Mouse (Mus musculus) heart, postnatal 0 days (tissue): Measurements from ENCODE around the gene Dram1. TPM values are rescaled to one million over a fixed set of nuclear protein-coding genes. Genes with fewer than 3 reads are reported as not detected.
A peak's percentile ranks its signal among the peaks of the same experiment; 100 is the strongest.

ENCODE experiments used
- ATAC-seq: fragments of 200-750 bp; cut with Nextera tagmentation; 2 replicates; pipeline ENCODE4 v1.8.0; 2017; ENCODE audit warnings: low read depth, moderate number of reproducible peaks, moderate library complexity; ENCODE audit not compliant: insufficient read depth
- DNase-seq: peaks from one replicate; pipeline ENCODE4 v3.0.0-alpha.2; 2016; ENCODE audit warnings: low spot score
- H3K27ac ChIP-seq: fragments of 300-500 bp; sonication (generic); 2 replicates; pipeline ENCODE4 v1.5.1; 2014; ENCODE audit warnings: low read depth, mild to moderate bottlenecking
- H3K27me3 ChIP-seq: fragments of 300-500 bp; sonication (generic); 2 replicates; pipeline ENCODE4 v1.6.1; 2014; ENCODE audit warnings: low read length, mixed read lengths; ENCODE audit not compliant: control insufficient read depth, insufficient read depth
- H3K36me3 ChIP-seq: fragments of 300-500 bp; sonication (generic); replicated peaks from 2 replicates; pipeline ENCODE4 v1.6.1; 2014; ENCODE audit warnings: low read length, mixed read lengths; ENCODE audit not compliant: control insufficient read depth, insufficient read depth
- H3K4me1 ChIP-seq: fragments of 300-500 bp; sonication (generic); 2 replicates; pipeline ENCODE4 v1.6.1; 2014; ENCODE audit warnings: antibody characterized with exemption; ENCODE audit not compliant: control insufficient read depth, insufficient read depth
- H3K4me2 ChIP-seq: fragments of 300-500 bp; sonication (generic); 2 replicates; pipeline ENCODE4 v1.6.1; 2014; ENCODE audit warnings: low read depth, mild to moderate bottlenecking, low read length, moderate library complexity
- H3K4me3 ChIP-seq: fragments of 300-500 bp; sonication (generic); 2 replicates; pipeline ENCODE4 v1.5.1; 2014; ENCODE audit warnings: low read depth, low read length
- H3K9ac ChIP-seq: fragments of 300-500 bp; sonication (generic); replicated peaks from 2 replicates; pipeline ENCODE4 v1.6.1; 2014; ENCODE audit warnings: low read depth, low read length, mixed read lengths
- H3K9me3 ChIP-seq: fragments of 300-500 bp; sonication (generic); replicated peaks from 2 replicates; pipeline ENCODE4 v1.6.1; 2016; ENCODE audit warnings: low read length; ENCODE audit not compliant: control insufficient read depth
- CTCF ChIP-seq: IDR thresholded peaks from 2 replicates; pipeline ENCODE4 v1.5.1; 2016; ENCODE audit warnings: antibody characterized with exemption, control low read depth, low read depth
- EP300 ChIP-seq: IDR thresholded peaks from 2 replicates; pipeline ENCODE4 v1.6.1; 2016; ENCODE audit warnings: antibody characterized with exemption, low read depth
- WGBS: fragments of 180-500 bp; shearing (Covaris S2); extraction: QIAGEN DNeasy Blood & Tissue Kit; methylation state at CpG from one replicate; pipeline ENCODE4 v1.1.7; 2014; 5-methylcytosine and 5-hydroxymethylcytosine counted together
- polyA plus RNA-seq: library from polyadenylated mRNA; unstranded; fragments of >200 nt; fragmentation: Nextera tagmentation; extraction: Ambion mirVana; gene quantifications from 2 replicates; pipeline ENCODE4 v1.2.1, GENCODE M21; 2015
- total RNA-seq: library from RNA; depleted of rRNA; stranded (reverse); fragments of >200 nt; gene quantifications from 2 replicates; pipeline ENCODE4 v1.2.3, GENCODE M21; 2014; ENCODE audit warnings: low replicate concordance

Dram1 gene
- total and polyA plus RNA-seq, 2 experiments from 2014 or later = 1.5 to 1.8 TPM

DNA sequence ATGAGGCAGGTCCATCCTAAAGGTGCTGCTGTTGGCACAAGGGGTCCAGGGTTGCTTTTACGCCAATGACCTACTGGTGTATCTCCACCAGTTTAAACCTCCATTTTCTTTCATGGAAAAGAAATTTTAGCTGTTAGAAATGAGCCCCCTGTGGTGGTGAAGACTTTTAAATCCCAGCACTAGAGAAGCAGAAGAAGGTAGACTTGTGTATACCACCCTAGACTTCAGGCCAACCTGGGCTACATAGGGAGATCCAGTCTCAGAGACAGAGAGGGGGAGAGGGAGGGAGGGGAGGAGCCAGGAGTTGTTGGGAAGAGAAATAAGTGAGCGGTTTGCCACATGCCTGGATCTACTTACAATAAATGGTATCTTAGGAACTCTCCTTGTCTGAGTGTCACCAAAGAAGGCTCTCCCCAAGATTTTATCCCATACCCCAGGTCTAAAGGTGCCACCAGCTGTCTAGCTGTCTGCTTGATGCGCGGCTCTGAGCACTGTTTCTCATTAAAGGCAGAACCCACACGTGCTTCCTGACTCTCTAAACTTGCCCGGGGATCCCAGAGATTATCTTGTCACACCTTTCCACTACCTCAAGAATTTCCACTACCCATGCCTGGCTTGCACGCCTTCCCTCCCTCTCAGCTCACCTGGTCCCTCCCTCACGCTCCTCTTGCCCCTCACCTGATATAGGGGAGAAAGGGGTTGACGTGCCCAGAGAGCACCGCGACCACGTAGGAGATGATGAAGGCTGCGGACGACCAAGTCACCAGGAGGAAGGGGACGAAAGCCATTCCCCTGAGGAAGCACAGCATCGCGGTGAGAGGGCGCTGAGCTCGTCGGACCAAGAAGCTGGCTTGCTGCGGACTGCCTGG lies 22.5 kb downstream of the Dram1 start:
- H3K4me3 ChIP-seq = peak overlapping the region; percentile 70
- H3K36me3 ChIP-seq = no peaks in the 10 kb centered on the region
- peak overlapping the region; percentile 73 for H3K4me2 ChIP-seq
- no peaks in the 10 kb centered on the region for H3K9me3 ChIP-seq
- no peak; the same call in 1 of the 2 replicates for ATAC-seq
- no peaks in the 10 kb centered on the region for H3K27me3 ChIP-seq
- DNase-seq = no peak
- no peaks in the 10 kb centered on the region for H3K4me1 ChIP-seq
- WGBS = 10% methylated on average over 21 of the region's 21 CpGs
- H3K27ac ChIP-seq = no peak overlapping the region
- peak overlapping the region; percentile 61 for H3K9ac ChIP-seq
- no peak for TF ChIP-seq EP300
- TF ChIP-seq CTCF = no peak

GRCm38 (mm10) chr10:88354599-88354998 lies 24.3 kb downstream of the Dram1 start:
- Histone ChIP-seq H3K27ac (no peak overlapping the region), H3K9ac (no peak overlapping the region), H3K27me3 (no peaks in the 10 kb centered on the region), H3K36me3 (no peaks in the 10 kb centered on the region), H3K4me1 (no peaks in the 10 kb centered on the region), H3K9me3 (no peaks in the 10 kb centered on the region), H3K4me3 (no peak overlapping the region), H3K4me2 (no peak overlapping the region)
- 75% methylated on average over 5 of the region's 5 CpGs for WGBS
- ATAC-seq (no peak), DNase-seq (no peak)
- TF ChIP-seq EP300 (no peak), CTCF (no peak)

GRCm38 (mm10) chr10:88352549-88352948 lies 26.3 kb downstream of the Dram1 start:
- DNase-seq (no peak), ATAC-seq (no peak)
- Histone ChIP-seq H3K9ac (no peak overlapping the region), H3K36me3 (no peaks in the 10 kb centered on the region), H3K4me2 (no peak overlapping the region), H3K27me3 (no peaks in the 10 kb centered on the region), H3K27ac (no peak overlapping the region), H3K4me3 (no peak overlapping the region), H3K4me1 (no peaks in the 10 kb centered on the region), H3K9me3 (no peaks in the 10 kb centered on the region)
- TF ChIP-seq CTCF (no peak), EP300 (no peak)
- WGBS = 49% methylated on average over 2 of the region's 2 CpGs

DNA sequence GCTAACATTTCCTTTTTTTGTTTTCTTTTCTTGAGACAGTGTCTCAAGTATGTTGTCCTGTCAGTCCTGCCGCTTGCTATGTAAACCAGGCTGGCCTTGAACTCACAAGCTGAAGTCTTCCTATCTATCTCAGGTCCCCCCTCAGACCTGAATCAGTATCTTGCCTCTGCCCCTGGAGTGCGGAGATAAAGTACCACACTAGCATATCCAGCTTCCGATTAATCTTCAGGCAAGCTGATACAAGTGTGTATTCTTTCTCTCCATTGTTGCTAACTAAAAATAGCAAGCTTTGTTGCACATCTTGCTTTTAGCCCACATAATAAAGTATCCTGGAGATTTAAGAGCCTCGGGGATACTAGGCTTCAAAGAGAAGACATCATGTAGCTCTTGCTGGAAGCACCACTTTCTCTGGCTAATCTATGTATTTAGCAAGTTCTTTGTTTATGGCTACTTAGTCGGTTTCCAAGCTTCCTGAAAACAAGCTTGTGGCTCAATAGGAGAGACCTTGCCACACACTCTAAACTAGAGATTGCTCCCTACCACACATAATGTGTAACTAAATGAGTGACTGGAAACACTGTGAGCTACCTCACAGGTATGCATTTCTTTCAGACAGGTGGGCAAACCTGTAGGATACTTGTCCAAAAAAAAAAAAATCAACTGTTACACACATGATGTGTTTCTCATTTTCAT lies 27.3 kb downstream of the Dram1 start:
- no peaks in the 10 kb centered on the region for H3K4me1 ChIP-seq
- no peak for ATAC-seq
- H3K27me3 ChIP-seq = no peaks in the 10 kb centered on the region
- no peak overlapping the region for H3K9ac ChIP-seq
- no peak for DNase-seq
- H3K4me3 ChIP-seq = no peak overlapping the region
- H3K9me3 ChIP-seq = no peaks in the 10 kb centered on the region
- 33% methylated on average over 5 of the region's 5 CpGs for WGBS
- no peaks in the 10 kb centered on the region for H3K36me3 ChIP-seq
- TF ChIP-seq EP300 (no peak), CTCF (no peak)
- H3K4me2 ChIP-seq = no peak overlapping the region
- H3K27ac ChIP-seq = no peak overlapping the region

- H3K4me1 ChIP-seq = no peaks in the 10 kb centered on the region
- no peaks in the 10 kb centered on the region for H3K27me3 ChIP-seq
- H3K9ac ChIP-seq = no peak overlapping the region
- ATAC-seq (no peak), DNase-seq (no peak)
- H3K9me3 ChIP-seq = no peaks in the 10 kb centered on the region
- H3K4me2 ChIP-seq = no peak overlapping the region
- H3K36me3 ChIP-seq = no peaks in the 10 kb centered on the region
- WGBS = 75% methylated on average over 2 of the region's 2 CpGs
- H3K4me3 ChIP-seq = no peak overlapping the region
- TF ChIP-seq EP300 (no peak), CTCF (no peak)
- no peak overlapping the region for H3K27ac ChIP-seq
Measured at GRCm38 (mm10) chr10:88350687-88351086, 28.2 kb downstream of the Dram1 start.
